26 mouse cellular contexts compared by ENCODE assay signal in genomic region chr6:98212225-98212624, GRCm38 (mm10).
A peak's percentile ranks its signal among the peaks of the same experiment; 100 is the strongest.
DNase-seq lines count a peak whose midpoint lies in the region; ATAC-seq and TF ChIP-seq lines count a peak whose summit lies in the region.
"Had no signal": no experiment of that assay in that cellular context is flagged by ENCODE, and none has a peak within 500 bp of the region (broad histone marks: within the 10 kb centered on the region; RNA-seq: fewer than 3 reads in every experiment).

No protein-coding gene starts in this region.

- peak; percentile 71 for ATAC-seq in frontal cortex, adult (ENCODE audit: low TSS enrichment)
- ATAC-seq: activated CD4-positive, CD25-positive, alpha-beta regulatory T cell, adult 4 months; CD4-positive, CD25-positive, alpha-beta regulatory T cell, adult 4 months; forebrain, embryonic 14.5 days; forebrain, embryonic 16.5 days; Patski had no signal

- no peak overlapping the region for H3K4me3 ChIP-seq in left cerebral cortex, adult 2 months
- H3K4me3 ChIP-seq: embryonic facial prominence, embryonic 10.5 days; embryonic facial prominence, embryonic 12.5 days; forebrain, embryonic 12.5 days had no signal

- peak overlapping the region; percentile 61; the same call in 1 of the 2 replicates for H3K27ac ChIP-seq in left cerebral cortex, adult 2 months
- H3K27ac ChIP-seq: embryonic facial prominence, embryonic 10.5 days; embryonic facial prominence, embryonic 12.5 days; forebrain, embryonic 12.5 days had no signal

- intact Hi-C loops in left cerebral cortex, adult 2 months (cut with DNase I), result loop anchor here (2.0 kb wide), 1 partner anchor 47 kb away; no protein-coding TSS in a partner anchor

- DNase-seq in frontal cortex, adult 2 months (ENCODE audit: extremely low spot score in 1 of 2, low spot score in 1 of 2), result no peak
- DNase-seq in left cerebral cortex, adult 2 months (ENCODE audit: extremely low spot score in 1 of 2, low spot score in 2 of 2), result no peak
- DNase-seq in left cerebral cortex, adult 11 months (ENCODE audit: low spot score), result no peak
- peak; percentile 18 for DNase-seq in right cerebral cortex, adult 18-20 months
- no peak for DNase-seq in right cerebral cortex, postnatal 10 days (ENCODE audit: low spot score in 2 of 2)
- peak; percentile 43 for DNase-seq in telencephalon, adult 2 months (ENCODE audit: low read depth, low spot score)
- no peak for DNase-seq in embryo, embryonic 10 days (ENCODE audit: low spot score)
- DNase-seq: adrenal gland, adult 8-10 months; adrenal gland, postnatal 14 days; adrenal gland, postnatal 36 days; B cell, adult 2 months; cerebellum, adult 11 months; cerebellum, adult 18-20 months; cerebellum, adult 8-10 months; cerebellum, adult 9-11 months; cerebellum, postnatal 14 days; cerebellum, postnatal 36 days had no signal

- TF ChIP-seq CTCF in left cerebral cortex, adult 2 months (IDR thresholded peaks at IDR 0.05), result no peak

Comparison
In these comparisons a context has a peak if more than half of its experiments do, and no peak if none do; other contexts are left out.
1. DNase-seq: peak in right cerebral cortex, adult 18-20 months (single experiment) and telencephalon, adult 2 months (single experiment); none in frontal cortex, adult 2 months (0 of 2), left cerebral cortex, adult 2 months (0 of 2), left cerebral cortex, adult 11 months (single experiment), right cerebral cortex, postnatal 10 days (0 of 2) and embryo, embryonic 10 days (single experiment).